Mouse (Mus musculus): ENCODE data around the gene Phactr3. TPM values are rescaled to one million over a fixed set of nuclear protein-coding genes. Genes with fewer than 3 reads are reported as not detected.

Phactr3 gene
- polyA plus RNA-seq, 1 experiment, result not detected

- Histone ChIP-seq H3K4me1 (ENCODE audit: control insufficient read depth, insufficient read depth, low read length) (no peaks in the 10 kb centered on the region), H3K27ac (ENCODE audit: control insufficient read depth, insufficient read depth, low read depth, low read length, poor library complexity) (no peak overlapping the region), H3K4me3 (replicated peaks; ENCODE audit: control insufficient read depth, low read depth, low read length) (no peak overlapping the region)
- no peak for TF ChIP-seq CTCF (IDR thresholded peaks at IDR 0.05; ENCODE audit: control insufficient read depth, insufficient read depth, low read length)
- no peak for TF ChIP-seq POLR2A (IDR thresholded peaks at IDR 0.05; ENCODE audit: borderline replicate concordance, control insufficient read depth, low read depth, low read length)
- WGBS, result 81% methylated on average over 8 of the region's 8 CpGs
Measured at GRCm38 (mm10) chr2:178240886-178241285, 122.1 kb downstream of the Phactr3 start.

- 64% methylated on average over 3 of the region's 3 CpGs for WGBS
- no peak overlapping the region for H3K27ac ChIP-seq (ENCODE audit: control insufficient read depth, insufficient read depth, low read depth, low read length, poor library complexity)
- no peaks in the 10 kb centered on the region for H3K4me1 ChIP-seq (ENCODE audit: control insufficient read depth, insufficient read depth, low read length)
- no peak overlapping the region for H3K4me3 ChIP-seq (replicated peaks; ENCODE audit: control insufficient read depth, low read depth, low read length)
- TF ChIP-seq POLR2A (IDR thresholded peaks at IDR 0.05; ENCODE audit: borderline replicate concordance, control insufficient read depth, low read depth, low read length) (no peak), CTCF (IDR thresholded peaks at IDR 0.05; ENCODE audit: control insufficient read depth, insufficient read depth, low read length) (no peak)
Measured at GRCm38 (mm10) chr2:178241374-178241773, 122.6 kb downstream of the Phactr3 start.

- no peaks in the 10 kb centered on the region for H3K4me1 ChIP-seq (ENCODE audit: control insufficient read depth, insufficient read depth, low read length)
- no peak overlapping the region for H3K4me3 ChIP-seq (replicated peaks; ENCODE audit: control insufficient read depth, low read depth, low read length)
- H3K27ac ChIP-seq (ENCODE audit: control insufficient read depth, insufficient read depth, low read depth, low read length, poor library complexity), result no peak overlapping the region
- WGBS, result 69% methylated on average over 3 of the region's 3 CpGs
- TF ChIP-seq CTCF (IDR thresholded peaks at IDR 0.05; ENCODE audit: control insufficient read depth, insufficient read depth, low read length), result no peak
- no peak for TF ChIP-seq POLR2A (IDR thresholded peaks at IDR 0.05; ENCODE audit: borderline replicate concordance, control insufficient read depth, low read depth, low read length)
Measured at GRCm38 (mm10) chr2:178242996-178243395, 124.2 kb downstream of the Phactr3 start.

GRCm38 (mm10) chr2:178244866-178245265, 126.1 kb downstream of the Phactr3 start:
- Histone ChIP-seq H3K4me3 (replicated peaks; ENCODE audit: control insufficient read depth, low read depth, low read length) (no peak overlapping the region), H3K27ac (ENCODE audit: control insufficient read depth, insufficient read depth, low read depth, low read length, poor library complexity) (no peak overlapping the region), H3K4me1 (ENCODE audit: control insufficient read depth, insufficient read depth, low read length) (no peaks in the 10 kb centered on the region)
- TF ChIP-seq POLR2A (IDR thresholded peaks at IDR 0.05; ENCODE audit: borderline replicate concordance, control insufficient read depth, low read depth, low read length), result no peak
- TF ChIP-seq CTCF (IDR thresholded peaks at IDR 0.05; ENCODE audit: control insufficient read depth, insufficient read depth, low read length), result no peak
- WGBS, result 85% methylated on average over 1 of the region's 1 CpGs

GRCm38 (mm10) chr2:178245841-178246240, 127.1 kb downstream of the Phactr3 start:
- no peaks in the 10 kb centered on the region for H3K4me1 ChIP-seq (ENCODE audit: control insufficient read depth, insufficient read depth, low read length)
- no peak overlapping the region for H3K27ac ChIP-seq (ENCODE audit: control insufficient read depth, insufficient read depth, low read depth, low read length, poor library complexity)
- TF ChIP-seq CTCF (IDR thresholded peaks at IDR 0.05; ENCODE audit: control insufficient read depth, insufficient read depth, low read length) (no peak), POLR2A (IDR thresholded peaks at IDR 0.05; ENCODE audit: borderline replicate concordance, control insufficient read depth, low read depth, low read length) (no peak)
- H3K4me3 ChIP-seq (replicated peaks; ENCODE audit: control insufficient read depth, low read depth, low read length), result no peak overlapping the region
- 73% methylated on average over 5 of the region's 5 CpGs for WGBS

GRCm38 (mm10) chr2:178246767-178247166, 128.0 kb downstream of the Phactr3 start:
- 53% methylated on average over 4 of the region's 4 CpGs for WGBS
- Histone ChIP-seq H3K4me1 (ENCODE audit: control insufficient read depth, insufficient read depth, low read length) (no peaks in the 10 kb centered on the region), H3K4me3 (replicated peaks; ENCODE audit: control insufficient read depth, low read depth, low read length) (no peak overlapping the region), H3K27ac (ENCODE audit: control insufficient read depth, insufficient read depth, low read depth, low read length, poor library complexity) (no peak overlapping the region)
- no peak for TF ChIP-seq CTCF (IDR thresholded peaks at IDR 0.05; ENCODE audit: control insufficient read depth, insufficient read depth, low read length)
- TF ChIP-seq POLR2A (IDR thresholded peaks at IDR 0.05; ENCODE audit: borderline replicate concordance, control insufficient read depth, low read depth, low read length), result no peak

GRCm38 (mm10) chr2:178247274-178247673, 128.5 kb downstream of the Phactr3 start:
- 33% methylated on average over 8 of the region's 8 CpGs for whole genome bisulfite sequencing

GRCm38 (mm10) chr2:178257117-178257825, 138.5 kb downstream of the Phactr3 start:
- no peak overlapping the region for H3K4me3 ChIP-seq (replicated peaks; ENCODE audit: control insufficient read depth, low read depth, low read length)
- TF ChIP-seq CTCF (IDR thresholded peaks at IDR 0.05; ENCODE audit: control insufficient read depth, insufficient read depth, low read length), result no peak
- TF ChIP-seq POLR2A (IDR thresholded peaks at IDR 0.05; ENCODE audit: borderline replicate concordance, control insufficient read depth, low read depth, low read length), result no peak
- 10% methylated on average over 3 of the region's 3 CpGs for WGBS
- no peak overlapping the region for H3K27ac ChIP-seq (ENCODE audit: control insufficient read depth, insufficient read depth, low read depth, low read length, poor library complexity)
- H3K4me1 ChIP-seq (ENCODE audit: control insufficient read depth, insufficient read depth, low read length), result no peaks in the 10 kb centered on the region

More at GRCm38 (mm10) chr2:178247274-178247673, 128.5 kb downstream of the Phactr3 start:
- no peaks in the 10 kb centered on the region for H3K4me1 ChIP-seq (ENCODE audit: control insufficient read depth, insufficient read depth, low read length)
- no peak overlapping the region for H3K4me3 ChIP-seq (replicated peaks; ENCODE audit: control insufficient read depth, low read depth, low read length)
- no peak overlapping the region for H3K27ac ChIP-seq (ENCODE audit: control insufficient read depth, insufficient read depth, low read depth, low read length, poor library complexity)
- TF ChIP-seq CTCF (IDR thresholded peaks at IDR 0.05; ENCODE audit: control insufficient read depth, insufficient read depth, low read length), result no peak
- TF ChIP-seq POLR2A (IDR thresholded peaks at IDR 0.05; ENCODE audit: borderline replicate concordance, control insufficient read depth, low read depth, low read length), result no peak
